Mouse (Mus musculus): ENCODE measurements at regions not wholly inside any gene's neighbourhood (a gene's known extent, or its start where the extent isn't known, plus 50 kb on each side); places are given as distances from the start of the nearest gene placed in this dataset.

DNA sequence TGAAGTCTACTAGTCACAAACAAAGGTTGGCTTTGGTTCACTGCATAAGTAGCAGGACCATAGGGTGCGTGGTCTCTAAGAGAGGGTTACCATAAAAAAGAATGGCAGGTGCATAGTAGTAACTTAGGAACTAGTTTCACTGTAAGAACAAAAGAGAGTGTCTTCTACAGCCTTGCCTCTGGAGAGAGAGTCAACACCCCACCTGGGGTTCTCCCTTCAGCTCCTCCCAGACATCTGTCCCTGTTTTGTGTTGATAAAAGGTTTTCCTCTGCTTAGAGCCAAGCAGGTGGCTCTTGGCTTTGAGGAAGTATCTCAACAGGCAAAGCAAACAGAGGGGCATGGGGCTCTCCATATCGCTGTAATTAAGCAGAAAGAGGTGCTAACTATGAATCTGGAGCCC lies 165.6 kb upstream of the Prok2 start:
- H3K4me3 ChIP-seq, result no peak overlapping the region
- 57% methylated on average over 2 of the region's 2 CpGs for WGBS
- ATAC-seq (ENCODE audit: low FRiP score), result no peak
- H3K36me3 ChIP-seq, result no peaks in the 10 kb centered on the region
- H3K27ac ChIP-seq, result no peak overlapping the region
- peaks cover 4% of the 10 kb centered on the region for H3K4me1 ChIP-seq
- H3K9me3 ChIP-seq (replicated peaks), result 0 out of 2 replicates have a peak, but pooled peaks cover 3% of the 10 kb centered on the region
- H3K4me2 ChIP-seq (replicated peaks), result no peak overlapping the region
- peaks cover 15% of the 10 kb centered on the region; the same call in 1 of the 2 replicates for H3K27me3 ChIP-seq
- no peak overlapping the region for H3K9ac ChIP-seq

DNA sequence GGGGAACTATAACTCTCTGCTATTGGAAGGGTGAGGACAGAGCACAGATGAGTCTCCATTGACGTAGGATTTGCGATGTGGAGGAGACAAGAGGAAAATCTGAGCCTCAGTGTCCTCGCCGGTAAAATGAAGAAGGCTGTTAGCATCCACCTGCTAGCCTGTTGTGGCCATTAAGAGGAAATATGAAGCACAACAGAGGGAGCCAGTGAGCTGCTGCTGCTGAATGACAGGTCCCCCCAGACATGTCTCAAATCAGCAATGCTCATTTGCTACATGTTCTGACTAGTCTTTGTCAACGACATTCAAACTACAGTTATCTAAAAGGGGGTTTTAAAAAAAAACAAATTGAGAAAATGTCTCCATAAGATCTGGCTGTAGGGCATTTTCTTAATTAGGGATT lies 164.6 kb upstream of the Prok2 start:
- Histone ChIP-seq H3K4me2 (replicated peaks) (no peak overlapping the region), H3K36me3 (no peaks in the 10 kb centered on the region), H3K9me3 (replicated peaks) (0 out of 2 replicates have a peak, but pooled peaks cover 3% of the 10 kb centered on the region), H3K4me3 (no peak overlapping the region), H3K9ac (no peak overlapping the region), H3K27ac (no peak overlapping the region), H3K27me3 (peaks cover 15% of the 10 kb centered on the region; the same call in 1 of the 2 replicates), H3K4me1 (peaks cover 4% of the 10 kb centered on the region)
- WGBS, result 84% methylated on average over 5 of the region's 5 CpGs
- no peak for ATAC-seq (ENCODE audit: low FRiP score)

DNA sequence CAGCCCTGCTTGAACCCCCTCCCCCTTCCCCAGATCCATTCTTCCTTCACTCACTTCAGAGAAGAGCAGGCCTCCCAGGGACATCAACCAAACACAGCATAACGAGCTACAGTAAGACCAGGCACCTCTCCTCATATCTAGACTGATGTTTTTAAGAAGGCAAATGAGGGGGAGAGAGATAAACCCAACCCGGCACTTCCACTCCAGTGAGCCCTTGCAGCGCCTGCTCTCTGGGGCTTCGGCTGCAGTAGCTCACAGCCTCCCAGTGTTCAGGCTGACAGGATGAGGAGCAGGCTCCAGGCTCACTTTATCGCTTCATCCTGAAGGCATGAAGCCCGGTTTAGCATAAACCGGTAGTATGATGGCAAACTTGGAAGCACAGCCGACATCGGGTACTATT lies 162.9 kb upstream of the Prok2 start:
- Histone ChIP-seq H3K4me2 (replicated peaks) (no peak overlapping the region), H3K27me3 (peaks cover 13% of the 10 kb centered on the region)

DNA sequence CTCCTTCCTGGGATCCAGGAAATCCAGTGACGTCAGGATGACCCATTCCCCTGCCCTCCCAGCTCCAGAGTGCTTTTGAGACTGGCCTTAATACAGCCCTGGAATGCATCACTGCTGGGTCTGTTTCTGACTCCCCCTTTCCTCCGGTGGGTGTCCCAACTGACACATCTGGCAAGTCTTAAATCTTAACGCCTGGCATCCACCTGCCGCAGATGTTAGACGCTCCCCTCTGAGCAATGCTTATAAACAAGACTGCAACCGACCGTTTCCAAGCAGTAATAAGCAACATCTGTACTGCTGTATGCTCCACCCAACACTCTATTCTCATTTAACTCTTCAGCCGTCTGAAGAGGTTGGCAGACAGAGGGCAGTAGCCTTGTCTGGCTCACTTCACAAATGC lies 161.7 kb upstream of the Prok2 start:
- H3K4me1 ChIP-seq, result peaks cover 19% of the 10 kb centered on the region
- no peak for ATAC-seq (ENCODE audit: low FRiP score)
- 0 out of 2 replicates have a peak, but pooled peaks cover 3% of the 10 kb centered on the region for H3K9me3 ChIP-seq (replicated peaks)
- no peak overlapping the region for H3K4me2 ChIP-seq (replicated peaks)
- no peak overlapping the region for H3K4me3 ChIP-seq
- whole genome bisulfite sequencing, result 63% methylated on average over 8 of the region's 8 CpGs
- H3K27me3 ChIP-seq, result peaks cover 11% of the 10 kb centered on the region
- no peak overlapping the region for H3K9ac ChIP-seq
- no peaks in the 10 kb centered on the region for H3K36me3 ChIP-seq
- H3K27ac ChIP-seq, result no peak overlapping the region

More for the DNA sequence above, 162.9 kb upstream of the Prok2 start:
- WGBS, result 36% methylated on average over 9 of the region's 9 CpGs
- Histone ChIP-seq H3K27ac (no peak overlapping the region), H3K9me3 (replicated peaks) (0 out of 2 replicates have a peak, but pooled peaks cover 3% of the 10 kb centered on the region), H3K36me3 (no peaks in the 10 kb centered on the region), H3K4me1 (peaks cover 18% of the 10 kb centered on the region), H3K4me3 (no peak overlapping the region), H3K9ac (no peak overlapping the region)
- ATAC-seq (ENCODE audit: low FRiP score), result no peak

DNA sequence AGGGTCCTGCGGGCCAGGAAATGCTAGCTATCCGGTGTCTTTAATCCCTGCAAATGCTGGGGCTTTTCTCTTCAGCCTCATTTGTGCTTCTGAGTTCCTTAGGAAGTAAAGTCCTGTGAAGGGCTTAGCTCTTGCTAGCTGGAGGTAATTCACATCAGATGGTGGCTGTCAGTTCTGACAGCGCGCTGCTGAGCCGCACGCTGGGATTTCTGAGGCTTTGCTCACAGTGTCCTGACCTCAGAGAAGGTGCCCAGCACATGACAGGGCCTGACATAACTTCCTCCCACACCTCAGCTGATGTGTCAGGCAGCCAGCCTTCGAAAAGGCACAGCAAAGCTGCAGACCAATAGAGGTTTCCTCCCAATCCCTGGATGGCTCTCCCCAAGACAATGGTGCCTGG lies 158.6 kb upstream of the Prok2 start:
- Histone ChIP-seq H3K27ac (no peak overlapping the region), H3K4me3 (no peak overlapping the region), H3K36me3 (no peaks in the 10 kb centered on the region), H3K27me3 (peaks cover 10% of the 10 kb centered on the region), H3K9ac (no peak overlapping the region), H3K4me2 (replicated peaks) (no peak overlapping the region), H3K9me3 (replicated peaks) (no peaks in the 10 kb centered on the region), H3K4me1 (peaks cover 25% of the 10 kb centered on the region)
- 10% methylated on average over 7 of the region's 7 CpGs for WGBS
- ATAC-seq (ENCODE audit: low FRiP score), result no peak

DNA sequence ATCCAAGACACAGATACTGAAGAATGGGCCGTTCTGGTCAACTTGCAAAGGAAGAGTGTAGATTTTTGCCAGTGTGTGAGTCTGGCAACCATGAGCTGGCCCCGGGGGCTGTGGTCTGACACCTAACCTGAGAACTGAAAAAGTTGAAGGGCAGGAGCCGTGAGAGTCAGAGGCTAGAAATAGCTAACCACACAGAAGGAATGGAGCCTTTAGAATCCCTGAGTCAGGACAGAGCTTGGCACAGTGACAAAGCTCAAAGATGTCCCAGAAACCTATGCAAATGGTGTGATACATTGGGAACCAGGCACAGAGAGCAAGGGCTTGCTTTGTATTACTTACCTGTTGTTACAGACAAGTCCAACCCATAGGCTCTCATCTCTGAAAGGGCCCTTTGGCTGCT lies 157.9 kb upstream of the Prok2 start:
- Histone ChIP-seq H3K27me3 (peaks cover 10% of the 10 kb centered on the region), H3K4me2 (replicated peaks) (no peak overlapping the region), H3K9ac (no peak overlapping the region), H3K4me1 (peaks cover 23% of the 10 kb centered on the region), H3K4me3 (no peak overlapping the region), H3K27ac (no peak overlapping the region), H3K9me3 (replicated peaks) (no peaks in the 10 kb centered on the region), H3K36me3 (no peaks in the 10 kb centered on the region)
- no peak for ATAC-seq (ENCODE audit: low FRiP score)
- 63% methylated on average over 3 of the region's 3 CpGs for WGBS

DNA sequence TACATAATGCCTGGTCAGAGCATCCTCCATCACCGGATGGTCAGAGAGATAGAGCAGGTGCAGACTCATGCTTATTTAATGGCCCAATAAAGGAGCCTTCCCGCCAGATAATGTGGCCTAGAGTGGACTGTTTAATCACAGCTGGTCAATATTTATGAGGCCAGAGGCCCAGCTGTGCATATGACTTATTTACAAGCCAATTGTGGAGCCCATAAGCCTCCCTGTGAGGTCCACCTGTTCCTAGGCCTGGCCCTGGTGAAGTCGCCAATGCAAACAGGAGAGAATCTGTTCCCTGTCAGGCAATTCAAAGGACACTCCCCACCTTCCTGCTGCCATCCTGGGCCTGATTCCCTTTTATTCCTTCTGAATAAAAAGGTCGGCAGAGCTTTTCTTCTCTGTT lies 155.4 kb upstream of the Prok2 start:
- no peak overlapping the region for H3K27ac ChIP-seq
- no peak overlapping the region for H3K4me3 ChIP-seq
- H3K4me2 ChIP-seq (replicated peaks), result no peak overlapping the region
- no peaks in the 10 kb centered on the region for H3K36me3 ChIP-seq
- WGBS, result 43% methylated on average over 4 of the region's 4 CpGs
- H3K27me3 ChIP-seq, result peaks cover 10% of the 10 kb centered on the region
- 0 out of 2 replicates have a peak, but pooled peaks have one; percentile 38 for ATAC-seq (ENCODE audit: low FRiP score)
- H3K9ac ChIP-seq, result no peak overlapping the region
- H3K9me3 ChIP-seq (replicated peaks), result no peaks in the 10 kb centered on the region
- peaks cover 21% of the 10 kb centered on the region for H3K4me1 ChIP-seq

DNA sequence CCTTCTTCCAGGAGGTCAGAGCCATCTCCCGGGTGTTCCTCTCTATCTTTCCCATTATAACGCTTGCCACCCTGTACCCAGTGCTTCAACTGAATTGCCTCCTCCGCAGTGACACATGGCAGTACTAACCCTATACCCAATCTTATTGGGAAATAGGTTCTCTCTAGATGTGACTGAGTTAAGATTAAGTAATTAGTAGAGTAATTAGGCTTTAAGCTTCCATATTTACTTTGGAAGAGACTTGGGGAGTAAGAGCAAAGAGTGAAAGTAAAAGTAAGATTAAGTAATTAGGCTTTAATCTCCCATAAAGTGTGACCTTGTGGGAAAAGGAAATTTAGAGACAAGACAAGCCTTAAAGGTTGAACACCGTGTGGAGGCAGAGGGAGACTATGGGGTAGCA lies 148.7 kb upstream of the Prok2 start:
- Histone ChIP-seq H3K4me1 (no peaks in the 10 kb centered on the region), H3K27ac (no peak overlapping the region), H3K4me3 (no peak overlapping the region), H3K27me3 (no peaks in the 10 kb centered on the region; the same call in 1 of the 2 replicates), H3K9me3 (replicated peaks) (no peaks in the 10 kb centered on the region), H3K4me2 (replicated peaks) (no peak overlapping the region), H3K9ac (no peak overlapping the region), H3K36me3 (no peaks in the 10 kb centered on the region)
- ATAC-seq (ENCODE audit: low FRiP score), result no peak
- 89% methylated on average over 4 of the region's 4 CpGs for WGBS

DNA sequence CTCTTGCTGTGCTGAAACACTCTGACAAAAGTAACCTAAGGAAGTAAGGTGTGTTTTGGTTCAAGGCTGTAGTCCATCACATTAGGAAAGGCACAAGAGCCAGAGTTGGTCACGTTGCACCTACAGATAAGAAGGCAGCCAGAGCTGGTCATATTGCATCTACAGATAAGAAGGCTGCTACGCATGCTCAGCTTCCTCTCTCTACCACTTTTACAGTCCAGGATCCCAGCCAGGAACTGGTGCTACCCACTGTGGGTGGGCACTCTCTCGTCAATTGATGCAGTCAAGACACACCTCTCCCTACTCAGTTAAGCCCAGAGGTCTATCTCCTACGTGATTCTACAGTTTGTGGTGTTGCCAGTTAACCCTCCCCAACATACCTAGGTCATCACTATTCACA lies 147.8 kb upstream of the Prok2 start:
- no peak for ATAC-seq (ENCODE audit: low FRiP score)
- no peak overlapping the region for H3K4me2 ChIP-seq (replicated peaks)
- no peak overlapping the region for H3K4me3 ChIP-seq
- H3K36me3 ChIP-seq, result no peaks in the 10 kb centered on the region
- H3K4me1 ChIP-seq, result no peaks in the 10 kb centered on the region
- no peak overlapping the region for H3K27ac ChIP-seq
- no peaks in the 10 kb centered on the region for H3K9me3 ChIP-seq (replicated peaks)
- no peaks in the 10 kb centered on the region for H3K27me3 ChIP-seq
- H3K9ac ChIP-seq, result no peak overlapping the region
- 85% methylated on average over 4 of the region's 4 CpGs for WGBS

DNA sequence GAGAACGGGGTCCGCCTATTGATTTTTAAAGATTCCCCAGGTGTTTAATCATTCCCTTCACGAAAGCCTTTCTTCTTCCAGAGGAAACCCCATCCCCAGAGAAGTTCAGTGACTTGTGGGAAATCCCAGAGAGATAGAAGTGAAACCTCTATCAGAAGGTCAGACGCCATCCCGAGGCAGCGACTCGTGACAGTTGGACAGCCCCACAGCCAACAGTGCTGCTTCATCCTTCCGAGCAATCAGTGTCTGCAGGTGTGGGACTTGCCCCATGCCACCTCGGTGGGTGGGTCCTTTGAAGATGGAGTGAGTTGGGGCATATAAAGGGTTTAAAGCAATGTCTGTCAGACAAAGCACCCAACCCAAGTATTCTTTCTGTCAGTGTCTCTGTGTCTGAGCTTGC lies 139.9 kb upstream of the Prok2 start:
- Histone ChIP-seq H3K4me1 (peaks cover 13% of the 10 kb centered on the region), H3K27me3 (peaks cover 2% of the 10 kb centered on the region; the same call in 1 of the 2 replicates), H3K27ac (no peak overlapping the region), H3K36me3 (no peaks in the 10 kb centered on the region), H3K9ac (no peak overlapping the region), H3K4me2 (replicated peaks) (no peak overlapping the region), H3K9me3 (replicated peaks) (no peaks in the 10 kb centered on the region), H3K4me3 (no peak overlapping the region)
- no peak for ATAC-seq (ENCODE audit: low FRiP score)
- 76% methylated on average over 9 of the region's 9 CpGs for WGBS

DNA sequence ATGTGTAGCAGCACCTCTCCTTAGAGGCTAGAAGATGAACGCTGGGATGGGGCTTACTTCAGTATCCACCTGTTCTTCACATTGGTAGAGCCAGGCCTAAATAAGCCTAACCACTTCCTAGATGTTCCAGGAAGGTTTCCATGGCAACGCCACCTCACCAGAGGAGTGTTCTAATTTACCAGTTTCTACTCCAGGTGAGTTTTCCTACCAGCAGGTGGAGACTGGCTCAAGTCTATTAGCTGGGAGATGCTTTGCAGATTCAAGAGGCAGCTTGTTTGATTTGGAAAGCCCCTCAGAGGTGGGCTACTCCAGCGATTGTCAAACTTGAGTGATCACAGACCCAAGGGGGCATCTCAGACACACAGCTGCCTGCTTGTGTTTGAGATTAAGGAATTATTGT lies 138.8 kb upstream of the Prok2 start:
- no peak overlapping the region for H3K9ac ChIP-seq
- H3K4me1 ChIP-seq, result peaks cover 13% of the 10 kb centered on the region
- no peak overlapping the region for H3K4me3 ChIP-seq
- H3K27ac ChIP-seq, result no peak overlapping the region
- H3K27me3 ChIP-seq, result peaks cover 5% of the 10 kb centered on the region
- 59% methylated on average over 3 of the region's 3 CpGs for WGBS
- peak; percentile 38; the same call in 1 of the 2 replicates for ATAC-seq (ENCODE audit: low FRiP score)
- H3K4me2 ChIP-seq (replicated peaks), result no peak overlapping the region
- no peaks in the 10 kb centered on the region for H3K9me3 ChIP-seq (replicated peaks)
- no peaks in the 10 kb centered on the region for H3K36me3 ChIP-seq

DNA sequence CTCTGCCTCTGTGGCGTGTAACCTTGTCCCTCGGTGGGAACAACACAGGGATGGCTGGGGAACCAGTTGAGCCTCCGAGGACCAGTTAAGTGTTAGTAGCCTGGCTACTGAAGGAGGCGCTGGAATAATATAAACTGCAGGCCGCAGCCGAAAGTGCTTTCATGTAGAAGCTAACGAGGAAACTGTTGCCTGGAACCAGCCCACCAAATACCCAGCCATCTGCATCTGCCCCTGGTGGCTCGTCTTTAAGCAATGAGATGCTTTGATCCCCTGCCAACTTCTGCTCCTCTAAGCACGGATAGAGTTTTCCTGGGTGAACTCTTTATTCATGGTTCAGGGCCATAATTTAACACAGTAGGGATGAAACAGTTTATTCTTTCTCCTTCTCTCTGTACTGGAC lies 137.2 kb upstream of the Prok2 start:
- no peak overlapping the region for H3K9ac ChIP-seq
- H3K27ac ChIP-seq, result no peak overlapping the region
- peaks cover 5% of the 10 kb centered on the region for H3K27me3 ChIP-seq
- no peak for ATAC-seq (ENCODE audit: low FRiP score)
- H3K36me3 ChIP-seq, result no peaks in the 10 kb centered on the region
- H3K4me2 ChIP-seq (replicated peaks), result no peak overlapping the region
- H3K4me3 ChIP-seq, result no peak overlapping the region
- 51% methylated on average over 9 of the region's 9 CpGs for WGBS
- no peaks in the 10 kb centered on the region for H3K9me3 ChIP-seq (replicated peaks)
- peaks cover 13% of the 10 kb centered on the region for H3K4me1 ChIP-seq

DNA sequence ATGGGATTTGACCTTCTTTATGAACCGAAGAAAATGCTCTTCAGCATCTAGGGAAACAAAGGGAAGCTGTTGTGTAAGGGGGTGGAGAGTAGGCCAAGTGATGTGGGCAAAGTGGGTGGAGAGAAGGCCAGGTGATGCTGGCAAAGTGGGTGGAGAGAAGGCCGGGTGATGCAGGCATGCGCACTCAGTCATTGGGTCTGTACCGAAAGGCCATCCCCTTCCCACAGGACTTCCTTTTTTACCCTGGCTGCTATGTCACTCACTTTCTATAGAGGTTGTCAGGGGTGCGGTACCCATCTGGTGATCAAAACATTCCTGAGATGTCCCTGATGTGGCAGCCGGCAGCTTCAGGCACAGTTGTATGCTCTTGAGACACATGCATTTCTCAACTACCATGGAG lies 131.2 kb upstream of the Prok2 start:
- WGBS, result 75% methylated on average over 6 of the region's 6 CpGs
- Histone ChIP-seq H3K4me1 (no peaks in the 10 kb centered on the region; the same call in 1 of the 2 replicates), H3K4me2 (replicated peaks) (no peak overlapping the region), H3K9ac (no peak overlapping the region), H3K9me3 (replicated peaks) (no peaks in the 10 kb centered on the region), H3K4me3 (no peak overlapping the region), H3K36me3 (no peaks in the 10 kb centered on the region), H3K27me3 (peaks cover 5% of the 10 kb centered on the region), H3K27ac (no peak overlapping the region)
- ATAC-seq (ENCODE audit: low FRiP score), result no peak

Measured in hindbrain, embryonic 12.5 days (tissue).